Mouse (Mus musculus) embryo, embryonic 10 days (tissue): Measurements from ENCODE around the gene Scyl1.

Source experiments
- DNase-seq: peaks from one replicate; pipeline ENCODE4 v3.0.0-alpha.2; 2015; ENCODE audit warnings: low spot score

The Scyl1 gene

GRCm38 (mm10) chr19:5742241-5742641 is 29.0 kb downstream of the Scyl1 start:
- DNase-seq: peak; percentile 39

- DNase-seq: peak; percentile 64
These were observed 29.5 kb downstream of the Scyl1 start for GRCm38 (mm10) chr19:5741641-5742240.

GRCm38 (mm10) chr19:5740320-5741317 is 30.6 kb downstream of the Scyl1 start, which contains the start of gene Ltbp3:
Gene Ltbp3, plus strand, starts transcription at chr19:5740904.
- DNase-seq: no peak

- no peak for DNase-seq
These were observed 31.8 kb downstream of the Scyl1 start for GRCm38 (mm10) chr19:5739446-5739845.

GRCm38 (mm10) chr19:5734325-5734724 is 36.9 kb downstream of the Scyl1 start:
- no peak for DNase-seq

GRCm38 (mm10) chr19:5731264-5731978 is 39.8 kb downstream of the Scyl1 start:
- peak; percentile 99 for DNase-seq

- no peak for DNase-seq
These were observed 40.7 kb downstream of the Scyl1 start for GRCm38 (mm10) chr19:5730314-5731186.

GRCm38 (mm10) chr19:5729444-5729815 is 41.8 kb downstream of the Scyl1 start, which contains the start of gene Fam89b:
Gene Fam89b, minus strand, starts transcription at chr19:5729653.
- peak; percentile 96 for DNase-seq

- DNase-seq: peak; percentile 70
These were observed 42.4 kb downstream of the Scyl1 start for GRCm38 (mm10) chr19:5728631-5729443.

GRCm38 (mm10) chr19:5727701-5728100 is 43.5 kb downstream of the Scyl1 start:
- peak; percentile 92 for DNase-seq

- DNase-seq: no peak
These were observed 44.1 kb downstream of the Scyl1 start for GRCm38 (mm10) chr19:5726961-5727578.

- peak; percentile 46 for DNase-seq
These were observed 45.3 kb downstream of the Scyl1 start, which contains the start of gene Ehbp1l1 for GRCm38 (mm10) chr19:5725767-5726515. Gene Ehbp1l1, minus strand, starts transcription at chr19:5726317.

- DNase-seq: no peak
These were observed 46.1 kb downstream of the Scyl1 start for GRCm38 (mm10) chr19:5725029-5725707.

- peak; percentile 39 for DNase-seq
These were observed 46.7 kb downstream of the Scyl1 start for GRCm38 (mm10) chr19:5724549-5724941.

GRCm38 (mm10) chr19:5723934-5724548 is 47.2 kb downstream of the Scyl1 start:
- DNase-seq: no peak

- no peak for DNase-seq
These were observed 48.3 kb downstream of the Scyl1 start for GRCm38 (mm10) chr19:5722848-5723425.

- no peak for DNase-seq
These were observed 50.0 kb downstream of the Scyl1 start for GRCm38 (mm10) chr19:5721233-5721632.

GRCm38 (mm10) chr19:5716955-5717354 is 54.3 kb downstream of the Scyl1 start:
- DNase-seq: no peak
